Mouse (Mus musculus) CH12.LX (cell line): Measurements from ENCODE around the gene Gnpnat1. TPM values are rescaled to one million over a fixed set of nuclear protein-coding genes. Genes with fewer than 3 reads are reported as not detected.

Source experiments
- DNase-seq: peaks from one replicate; pipeline ENCODE4 v3.0.0-alpha.2; 2013; ENCODE audit errors: extremely low read depth
- H3K27ac ChIP-seq: 2 replicates; pipeline ENCODE4 v1.5.1; 2012; ENCODE audit warnings: low read depth, mild to moderate bottlenecking, control low read depth, moderate library complexity; ENCODE audit not compliant: insufficient read depth
- H3K27me3 ChIP-seq: replicated peaks from 2 replicates; pipeline ENCODE3; 2012; ENCODE audit warnings: inconsistent platforms
- H3K36me3 ChIP-seq, 2 experiments: replicated peaks in 1 of 2; 2 replicates each; pipeline versions ENCODE3 to v1.6.1; 2012; ENCODE audit warnings: inconsistent platforms in 1 of 2, low read length in 1 of 2, mild to moderate bottlenecking in 1 of 2, mixed read lengths in 1 of 2, moderate library complexity in 1 of 2; ENCODE audit not compliant: control insufficient read depth in 1 of 2, insufficient read depth in 1 of 2
- H3K4me1 ChIP-seq, 2 experiments: 2 replicates each; pipeline ENCODE4 v1.6.1; 2012; ENCODE audit warnings: inconsistent platforms in 1 of 2, moderate library complexity in 1 of 2; ENCODE audit not compliant: insufficient read depth in 2 of 2, control insufficient read depth in 1 of 2
- H3K4me2 ChIP-seq: 2 replicates; pipeline ENCODE4 v1.6.1; 2012; ENCODE audit warnings: low read depth, mild to moderate bottlenecking, control low read depth; ENCODE audit not compliant: poor library complexity, insufficient read depth, severe bottlenecking
- H3K4me3 ChIP-seq, 3 experiments: fragments of 150-350 bp in 1 of 3; sonication (generic) in 1 of 3; replicated peaks in 1 of 3; 2 replicates each; pipeline versions ENCODE3 to v1.5.1; 2011 to 2012; ENCODE audit warnings: low read depth in 2 of 3, low read length in 2 of 3, mild to moderate bottlenecking in 2 of 3, moderate library complexity in 2 of 3, control low read depth in 1 of 3, improper control_type of control experiment in 1 of 3, inconsistent platforms in 1 of 3, mixed read lengths in 1 of 3; ENCODE audit not compliant: poor library complexity in 1 of 3
- H3K79me2 ChIP-seq: replicated peaks from 2 replicates; pipeline ENCODE4 v1.6.1; 2012; ENCODE audit warnings: mild to moderate bottlenecking, moderate library complexity; ENCODE audit not compliant: control insufficient read depth, poor library complexity, insufficient read depth, severe bottlenecking; ENCODE audit errors: extremely low read depth
- H3K9ac ChIP-seq: 2 replicates; pipeline ENCODE4 v1.6.1; 2012; ENCODE audit warnings: low read depth, mild to moderate bottlenecking, control low read depth, moderate library complexity; ENCODE audit not compliant: insufficient read depth
- H3K9me3 ChIP-seq: replicated peaks from 2 replicates; pipeline ENCODE3; 2012; ENCODE audit warnings: low read length, inconsistent platforms, mixed read lengths
- BHLHE40 ChIP-seq: IDR thresholded peaks from 2 replicates; pipeline ENCODE4 v1.6.1; 2011; ENCODE audit warnings: mild to moderate bottlenecking, low read depth, low read length, improper control_type of control experiment
- CHD2 ChIP-seq: IDR thresholded peaks from 2 replicates; pipeline ENCODE4 v1.6.1; 2011; ENCODE audit warnings: low read length, improper control_type of control experiment
- E2F4 ChIP-seq: IDR thresholded peaks from 2 replicates; pipeline ENCODE4 v1.6.1; 2011; ENCODE audit warnings: low read depth, low read length, improper control_type of control experiment; ENCODE audit not compliant: insufficient replicate concordance
- ELF1 ChIP-seq: IDR thresholded peaks from 2 replicates; pipeline ENCODE4 v1.6.1; 2014; ENCODE audit warnings: low read depth, mild to moderate bottlenecking, inconsistent platforms, low read length, improper control_type of control experiment
- IRF4 ChIP-seq: IDR thresholded peaks from 2 replicates; pipeline ENCODE4 v1.6.1; 2014; ENCODE audit warnings: low read depth, mild to moderate bottlenecking, inconsistent platforms, low read length, improper control_type of control experiment
- KAT2A ChIP-seq: IDR thresholded peaks from 2 replicates; pipeline ENCODE4 v1.6.1; 2012; ENCODE audit warnings: low read length, improper control_type of control experiment, inconsistent platforms; ENCODE audit not compliant: insufficient replicate concordance
- MAFK ChIP-seq: IDR thresholded peaks from 2 replicates; pipeline ENCODE4 v1.6.1; 2011; ENCODE audit warnings: low read length, improper control_type of control experiment; ENCODE audit not compliant: insufficient replicate concordance
- MAX ChIP-seq: IDR thresholded peaks from 2 replicates; pipeline ENCODE4 v1.6.1; 2011; ENCODE audit warnings: low read length, improper control_type of control experiment
- MAZ ChIP-seq: IDR thresholded peaks from 2 replicates; pipeline ENCODE4 v1.6.1; 2012; ENCODE audit warnings: low read depth, mild to moderate bottlenecking, inconsistent platforms, low read length, improper control_type of control experiment, moderate library complexity
- MYC ChIP-seq: IDR thresholded peaks from 2 replicates; pipeline ENCODE4 v1.6.1; 2011; ENCODE audit warnings: low read depth, mild to moderate bottlenecking, improper control_type of control experiment, low read length
- NRF1 ChIP-seq: IDR thresholded peaks from 2 replicates; pipeline ENCODE4 v1.6.1; 2014; ENCODE audit warnings: low read depth, mild to moderate bottlenecking, inconsistent platforms, low read length, improper control_type of control experiment, moderate library complexity
- POLR2A ChIP-seq: IDR thresholded peaks from 2 replicates; pipeline ENCODE4 v1.6.1; 2011; ENCODE audit warnings: low read depth, mild to moderate bottlenecking, improper control_type of control experiment, low read length
- RCOR1 ChIP-seq: conservative IDR thresholded peaks from 2 replicates; pipeline ENCODE4 v1.6.1; 2012; ENCODE audit warnings: low read depth, mild to moderate bottlenecking, inconsistent platforms, low read length, improper control_type of control experiment
- TCF12 ChIP-seq: IDR thresholded peaks from 2 replicates; pipeline ENCODE4 v1.6.1; 2014; ENCODE audit warnings: low read depth, mild to moderate bottlenecking, inconsistent platforms, low read length, improper control_type of control experiment
- UBTF ChIP-seq: IDR thresholded peaks from 2 replicates; pipeline ENCODE4 v1.6.1; 2012; ENCODE audit warnings: low read depth, mild to moderate bottlenecking, inconsistent platforms, low read length, improper control_type of control experiment, moderate library complexity
- USF2 ChIP-seq: conservative IDR thresholded peaks from 2 replicates; pipeline ENCODE4 v1.6.1; 2011; ENCODE audit warnings: low read depth, low read length, improper control_type of control experiment
- ZC3H11A ChIP-seq: IDR thresholded peaks from 2 replicates; pipeline ENCODE4 v1.6.1; 2012; ENCODE audit warnings: low read depth, mild to moderate bottlenecking, inconsistent platforms, low read length, improper control_type of control experiment
- ZKSCAN1 ChIP-seq: IDR thresholded peaks from 2 replicates; pipeline ENCODE4 v1.6.1; 2012; ENCODE audit warnings: low read depth, inconsistent platforms, low read length, improper control_type of control experiment, borderline replicate concordance
- ZNF384 ChIP-seq: IDR thresholded peaks from 2 replicates; pipeline ENCODE4 v1.6.1; 2012; ENCODE audit warnings: low read depth, low read length, improper control_type of control experiment, inconsistent platforms
- dilution Hi-C: fragments of 300-500 bp; cut with MboI; formaldehyde crosslinking; loops from 2 replicates; pipeline ENCODE4 v1.14.3; 2020; ENCODE audit warnings: low sequenced_read_pairs; ENCODE audit not compliant: extremely low pct_unique_long_range_greater_than_20kb, extremely low pct_ligation_motif_present
- in situ Hi-C: fragments of 300-500 bp; cut with MboI; formaldehyde crosslinking; loops from 3 replicates; pipeline ENCODE4 v1.14.3; 2019; ENCODE audit warnings: low sequenced_read_pairs, low pct_ligation_motif_present, low pct_unique_long_range_greater_than_20kb, mixed read lengths
- polyA plus RNA-seq: library from polyadenylated mRNA; unstranded; fragments of >175 nt; gene quantifications from 2 replicates; pipeline ENCODE4 v1.2.1, GENCODE M21; 2012; ENCODE audit warnings: low read depth; ENCODE audit not compliant: insufficient read length
- total RNA-seq, 2 experiments: library from RNA; depleted of rRNA; stranded (reverse); fragments of 300-350 nt in 1 of 2; fragments of >200 nt in 1 of 2; gene quantifications; 2 replicates each; pipeline ENCODE4 v1.2.3; 2012 to 2014

Gene Gnpnat1
- total and polyA plus RNA-seq, 3 experiments: 28.6 to 82.9 (median 42.8) TPM

GRCm38 (mm10) chr14:45452148-45452547, 47.4 kb upstream of the Gnpnat1 start:
- no peaks in the 10 kb centered on the region for H3K36me3 ChIP-seq
- no peak overlapping the region for H3K27ac ChIP-seq
- no peak overlapping the region for H3K9ac ChIP-seq
- dilution Hi-C loops: no loop called here
- TF ChIP-seq ZNF384 (no peak), MAX (no peak), MYC (no peak), CHD2 (no peak), E2F4 (no peak)
- H3K4me1 ChIP-seq: no peaks in the 10 kb centered on the region
- no peaks in the 10 kb centered on the region for H3K9me3 ChIP-seq
- no peak for DNase-seq
- no peaks in the 10 kb centered on the region for H3K27me3 ChIP-seq
- in situ Hi-C loops: no loop called here
- H3K4me3 ChIP-seq: no peak overlapping the region
- H3K79me2 ChIP-seq: no peaks in the 10 kb centered on the region
- no peak overlapping the region for H3K4me2 ChIP-seq

GRCm38 (mm10) chr14:45451090-45451489, 46.4 kb upstream of the Gnpnat1 start:
- in situ Hi-C loops: no loop called here
- TF ChIP-seq USF2 (no peak), MAZ (no peak), ZKSCAN1 (no peak), UBTF (no peak), TCF12 (no peak), E2F4 (no peak), ZNF384 (no peak), NRF1 (0 out of 2 replicates have a peak, but pooled peaks have one; percentile 27)

GRCm38 (mm10) chr14:45446777-45447176, 42.1 kb upstream of the Gnpnat1 start:
- Histone ChIP-seq H3K4me2 (no peak overlapping the region), H3K27ac (no peak overlapping the region), H3K9me3 (no peaks in the 10 kb centered on the region), H3K4me1 (no peaks in the 10 kb centered on the region), H3K79me2 (no peaks in the 10 kb centered on the region), H3K4me3 (no peak overlapping the region), H3K27me3 (no peaks in the 10 kb centered on the region), H3K36me3 (no peaks in the 10 kb centered on the region), H3K9ac (no peak overlapping the region)
- no peak for TF ChIP-seq USF2
- no peak for TF ChIP-seq CHD2
- TF ChIP-seq BHLHE40: no peak
- no peak for TF ChIP-seq ELF1
- no peak for TF ChIP-seq MAFK
- TF ChIP-seq IRF4: no peak
- no peak for TF ChIP-seq MAZ
- TF ChIP-seq RCOR1: no peak
- no peak for TF ChIP-seq KAT2A
- no peak for TF ChIP-seq ZKSCAN1
- no peak for TF ChIP-seq NRF1
- no peak for TF ChIP-seq POLR2A
- TF ChIP-seq ZC3H11A: no peak
- dilution Hi-C loops: no loop called here
- in situ Hi-C loops: no loop called here
- DNase-seq: no peak

More at GRCm38 (mm10) chr14:45451090-45451489, 46.4 kb upstream of the Gnpnat1 start:
- Histone ChIP-seq H3K4me2 (no peak overlapping the region), H3K4me3 (no peak overlapping the region), H3K36me3 (no peaks in the 10 kb centered on the region), H3K79me2 (no peaks in the 10 kb centered on the region), H3K9me3 (no peaks in the 10 kb centered on the region), H3K27me3 (no peaks in the 10 kb centered on the region), H3K9ac (no peak overlapping the region), H3K4me1 (no peaks in the 10 kb centered on the region), H3K27ac (no peak overlapping the region)
- dilution Hi-C loops: no loop called here
- no peak for DNase-seq
